Mouse (Mus musculus) neutrophil, adult 5-6 weeks (primary cell): Measurements from ENCODE around the gene Hist1h2bm. TPM values are rescaled to one million over a fixed set of nuclear protein-coding genes. Genes with fewer than 3 reads are reported as not detected.
"Not testable (repeated sequence)": the region's sequence is repeated elsewhere in the genome, so short reads cannot be mapped to it uniquely, and the experiment has no call there.

Source experiments
- ATAC-seq: fragments of 151-379, 151-347 bp; 2 replicates; pipeline ENCODE4 v1.8.0; 2017; ENCODE audit warnings: mild to moderate bottlenecking, moderate TSS enrichment; ENCODE audit not compliant: insufficient number of reproducible peaks, poor library complexity, low FRiP score, severe bottlenecking; ENCODE audit errors: extremely low read depth
- total RNA-seq: library from RNA; stranded (forward); fragments of 200-1000 nt; gene quantifications from 2 replicates; pipeline ENCODE4 v1.2.3, GENCODE M21; 2017

Hist1h2bm gene
- total RNA-seq, 1 experiment from 2014 or later, result 6.6 TPM

DNA sequence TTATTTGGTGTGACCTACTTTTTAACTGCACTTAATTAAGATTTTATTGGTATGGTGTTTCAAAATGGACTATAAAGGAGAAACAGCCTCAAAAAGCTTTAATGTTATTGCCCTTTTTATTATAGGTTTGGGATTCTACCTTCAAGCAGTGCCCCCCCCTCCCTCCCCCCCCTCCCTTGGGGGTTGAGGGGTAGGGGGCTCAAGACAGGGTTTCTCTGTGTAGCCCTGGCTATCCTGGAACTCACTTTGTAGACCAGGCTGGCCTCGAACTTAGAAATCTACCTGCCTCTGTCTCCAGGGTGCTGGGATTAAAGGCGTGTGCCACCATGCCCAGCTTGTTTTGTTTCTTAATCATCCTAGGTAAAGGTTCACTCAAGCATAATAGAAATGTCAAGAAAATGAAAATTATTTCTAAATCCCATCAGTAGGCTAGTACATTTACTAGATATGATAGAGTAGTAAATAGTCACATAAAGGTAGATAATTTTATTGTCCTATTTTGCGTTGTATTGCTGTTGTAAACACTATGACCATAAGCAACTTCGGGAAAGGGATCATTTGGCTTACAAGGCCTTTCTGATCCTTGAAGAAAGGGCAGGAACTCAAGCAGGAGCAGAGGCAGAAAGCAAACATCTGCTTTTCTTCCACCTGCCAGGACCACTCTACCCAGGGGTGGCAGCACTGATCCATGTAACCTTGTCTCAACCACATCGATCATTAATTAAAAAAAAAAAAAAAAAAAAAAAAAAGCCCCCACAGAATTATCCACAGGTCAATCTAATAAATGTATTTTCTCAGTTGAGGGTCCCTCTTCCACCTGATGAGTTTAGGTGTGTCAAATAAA lies 1.4 kb downstream of the Hist1h2bm start:
- no peak for ATAC-seq

DNA sequence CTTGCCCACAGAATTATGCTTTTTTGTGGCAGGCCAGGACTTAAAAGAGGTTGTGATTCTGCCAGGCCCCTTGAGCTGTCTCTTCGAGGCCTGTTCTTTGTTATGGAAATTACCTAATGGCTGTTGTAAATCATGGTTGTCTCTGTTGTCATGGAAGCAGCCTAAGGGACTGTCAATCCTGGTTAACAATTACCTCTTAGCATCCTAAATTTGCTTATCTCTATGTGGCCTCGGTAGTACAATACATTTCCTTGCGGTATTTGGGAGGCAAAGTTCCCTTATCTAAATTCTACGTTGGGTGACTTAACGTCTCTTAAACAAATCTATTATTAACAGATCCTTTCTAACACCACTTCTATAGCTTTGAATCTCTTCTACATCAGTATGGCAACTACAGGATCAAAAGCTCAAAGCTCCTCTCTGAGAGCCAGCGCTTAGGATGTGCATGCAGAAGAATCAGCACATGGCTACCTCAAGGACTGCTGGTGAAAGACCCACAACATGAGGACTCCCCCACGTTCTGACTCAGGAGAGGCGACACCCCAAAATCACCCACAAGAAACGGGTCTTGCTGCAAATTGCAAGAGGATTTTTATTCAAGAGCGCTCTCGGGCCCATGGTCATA lies 6.2 kb downstream of the Hist1h2bm start:
- no peak for ATAC-seq

DNA sequence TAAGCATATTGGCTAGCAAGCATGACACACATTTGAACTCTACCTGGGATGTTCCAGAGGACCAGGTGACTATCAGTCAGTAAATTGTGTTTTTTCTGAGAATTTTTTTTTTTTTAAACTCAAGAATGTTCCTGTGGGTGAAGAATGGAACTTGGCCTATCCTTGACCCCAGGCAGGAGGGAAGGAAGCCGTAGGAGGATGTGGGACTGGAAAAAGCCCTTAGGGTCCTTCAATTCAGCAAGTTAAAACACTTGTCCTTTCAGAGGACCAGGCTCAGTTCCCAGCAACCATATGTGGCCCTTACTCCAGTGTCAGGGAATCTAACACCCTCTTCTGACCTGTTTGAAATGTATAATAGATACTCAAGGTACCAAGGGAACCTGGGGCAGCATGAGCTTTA lies 7.7 kb downstream of the Hist1h2bm start:
- ATAC-seq, result no peak

DNA sequence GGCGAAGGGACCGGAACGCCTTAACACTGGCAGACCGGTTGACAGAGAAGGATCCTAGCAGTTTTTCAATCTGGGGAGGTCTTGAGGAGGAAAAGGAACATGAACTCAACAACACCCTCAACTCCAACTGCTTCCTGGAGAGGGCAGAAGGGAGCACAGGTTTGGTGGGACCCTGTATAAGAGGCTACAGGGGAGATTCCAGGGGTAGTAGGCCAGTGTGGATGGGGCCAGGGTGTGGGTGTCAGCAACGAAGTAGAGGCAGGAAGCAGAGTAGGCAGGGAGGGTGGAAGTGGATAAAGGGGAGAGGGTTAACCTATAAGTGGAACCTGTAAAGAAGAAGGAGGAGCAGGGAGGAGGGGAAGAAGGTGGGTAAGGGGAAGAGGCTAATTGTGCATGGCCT lies 11.6 kb downstream of the Hist1h2bm start:
- no peak for ATAC-seq

DNA sequence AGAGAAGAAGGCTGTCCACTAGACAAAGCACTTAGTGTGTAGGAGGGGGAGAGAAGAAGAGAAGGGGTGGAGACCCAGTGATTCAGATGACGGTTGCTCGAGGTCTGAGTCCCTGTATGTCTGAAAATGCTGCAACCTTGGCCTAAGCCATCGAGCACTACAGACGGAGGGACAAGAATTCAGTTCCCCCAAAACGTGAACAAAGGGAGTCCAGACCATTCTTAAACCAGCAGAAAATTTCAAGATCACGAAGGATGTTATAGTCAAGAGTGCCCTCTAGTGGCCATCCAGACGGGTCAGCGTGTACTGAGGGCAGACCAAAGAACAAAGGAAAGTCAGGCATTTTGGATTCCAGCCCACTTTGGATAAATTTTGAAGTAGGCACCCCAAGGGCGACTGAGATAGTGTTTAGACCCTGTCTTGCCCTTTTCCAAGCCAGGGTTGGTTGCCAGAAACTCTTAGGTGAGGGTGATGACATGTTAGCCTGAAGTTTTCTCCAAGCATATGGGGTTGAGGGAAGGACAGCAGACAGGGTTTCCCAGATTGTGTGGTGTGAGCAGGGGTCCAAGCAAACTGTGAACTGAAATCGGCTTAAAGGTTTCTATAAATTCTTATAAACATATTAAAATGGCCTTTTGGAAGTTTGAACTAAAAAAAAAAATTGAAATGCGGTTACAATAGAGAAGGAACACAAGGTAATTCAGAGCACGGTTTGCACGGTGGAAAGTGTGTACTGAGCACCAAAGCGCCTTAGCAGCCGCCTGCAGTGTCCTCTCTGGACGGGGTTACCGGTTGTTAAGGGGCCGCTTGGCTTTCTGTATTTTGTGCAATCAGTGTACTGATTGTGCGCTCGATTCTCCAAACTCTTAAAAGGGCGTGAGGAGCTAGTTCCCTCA lies 12.4 kb downstream of the Hist1h2bm start:
- peak; percentile 81 for ATAC-seq

DNA sequence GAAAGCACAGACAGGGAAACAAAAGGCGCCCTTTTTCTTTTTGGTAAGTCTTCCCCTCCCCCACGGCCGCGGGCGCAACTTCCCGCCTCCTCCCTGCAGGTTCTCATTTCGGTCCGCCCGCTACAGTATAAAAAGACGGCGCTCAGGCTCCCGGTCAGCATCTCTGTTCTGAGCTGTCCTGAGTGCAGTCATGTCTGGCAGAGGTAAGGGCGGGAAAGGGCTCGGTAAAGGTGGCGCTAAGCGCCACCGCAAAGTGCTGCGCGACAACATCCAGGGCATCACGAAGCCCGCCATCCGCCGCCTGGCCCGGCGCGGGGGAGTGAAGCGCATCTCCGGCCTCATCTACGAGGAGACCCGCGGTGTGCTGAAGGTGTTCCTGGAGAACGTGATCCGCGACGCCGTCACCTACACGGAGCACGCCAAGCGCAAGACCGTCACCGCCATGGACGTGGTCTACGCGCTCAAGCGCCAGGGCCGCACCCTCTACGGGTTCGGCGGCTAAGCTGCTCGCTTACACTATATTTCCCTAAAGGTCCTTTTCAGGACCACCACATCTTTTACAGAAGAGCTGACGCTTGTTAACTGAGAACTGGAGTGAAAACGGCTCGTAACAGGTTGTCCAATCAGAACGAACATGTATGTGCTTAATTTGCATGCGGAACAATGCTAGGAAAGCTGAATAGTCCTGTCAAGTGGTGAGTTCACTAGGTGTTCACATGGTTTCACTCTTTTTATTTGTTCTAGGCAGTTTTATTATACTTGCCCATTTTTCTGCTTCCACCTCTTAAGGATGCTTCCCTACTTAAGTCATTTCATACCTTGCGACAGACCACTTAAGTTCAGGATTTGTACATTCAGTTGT lies 13.3 kb downstream of the Hist1h2bm start, which contains the start of gene Hist1h4j:
TSS of gene Hist1h4j (plus strand) at position 159 of the 862 bp plus-strand sequence.
- ATAC-seq, result peak; percentile 55

DNA sequence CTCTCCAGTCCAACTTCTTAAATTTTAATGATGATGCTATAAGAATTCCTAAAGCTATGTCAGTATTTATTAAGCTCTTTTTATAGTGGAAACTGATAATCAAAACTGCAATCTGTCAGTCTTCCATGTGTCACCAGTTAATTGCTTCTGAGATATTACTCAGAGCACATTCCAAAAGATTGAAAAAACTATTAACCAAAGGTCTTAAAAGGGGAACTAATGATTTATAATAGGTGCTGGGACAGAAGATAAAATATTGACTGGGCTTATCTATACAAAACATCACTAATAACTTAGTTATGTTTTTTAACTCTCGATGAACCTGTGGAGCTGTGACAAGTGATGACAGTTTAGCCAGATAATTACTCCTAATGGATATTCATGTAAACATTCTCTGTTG lies 23.2 kb downstream of the Hist1h2bm start:
- ATAC-seq, result no peak

DNA sequence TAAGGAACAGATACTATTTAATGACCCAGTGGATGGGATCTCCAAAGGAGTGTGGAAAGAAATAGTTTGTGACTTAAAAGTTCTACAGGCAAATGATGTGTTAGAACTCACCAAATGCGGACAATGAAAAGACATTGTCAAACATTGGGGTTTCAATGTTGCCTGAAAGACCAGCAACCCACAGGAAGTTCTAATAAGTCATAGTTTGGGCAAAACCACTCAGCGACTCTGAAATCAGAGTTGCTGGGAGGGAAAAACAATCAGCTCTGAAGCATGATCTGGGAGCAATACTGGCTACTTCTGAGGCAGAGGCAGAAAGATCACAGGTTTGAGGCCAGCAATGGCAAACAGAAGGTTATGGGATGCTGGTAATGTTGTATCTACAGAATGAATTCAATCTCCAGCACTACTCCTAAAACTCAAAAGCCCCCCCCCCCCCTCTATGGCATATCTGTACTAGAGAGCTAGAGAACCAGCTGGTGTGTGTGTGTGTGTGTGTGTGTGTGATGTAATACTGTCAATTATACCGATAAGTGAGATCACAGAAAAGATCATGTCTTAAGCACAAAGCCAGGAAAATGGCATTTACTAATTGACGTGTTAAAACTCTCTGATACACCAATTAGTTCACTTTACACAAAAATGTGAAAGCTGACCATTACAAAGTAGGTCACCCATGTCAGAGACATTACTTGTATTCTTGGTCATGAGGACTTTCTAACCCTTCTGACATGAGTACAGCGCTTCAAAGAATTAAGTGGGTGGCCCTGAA lies 27.7 kb downstream of the Hist1h2bm start:
- ATAC-seq, result no peak

DNA sequence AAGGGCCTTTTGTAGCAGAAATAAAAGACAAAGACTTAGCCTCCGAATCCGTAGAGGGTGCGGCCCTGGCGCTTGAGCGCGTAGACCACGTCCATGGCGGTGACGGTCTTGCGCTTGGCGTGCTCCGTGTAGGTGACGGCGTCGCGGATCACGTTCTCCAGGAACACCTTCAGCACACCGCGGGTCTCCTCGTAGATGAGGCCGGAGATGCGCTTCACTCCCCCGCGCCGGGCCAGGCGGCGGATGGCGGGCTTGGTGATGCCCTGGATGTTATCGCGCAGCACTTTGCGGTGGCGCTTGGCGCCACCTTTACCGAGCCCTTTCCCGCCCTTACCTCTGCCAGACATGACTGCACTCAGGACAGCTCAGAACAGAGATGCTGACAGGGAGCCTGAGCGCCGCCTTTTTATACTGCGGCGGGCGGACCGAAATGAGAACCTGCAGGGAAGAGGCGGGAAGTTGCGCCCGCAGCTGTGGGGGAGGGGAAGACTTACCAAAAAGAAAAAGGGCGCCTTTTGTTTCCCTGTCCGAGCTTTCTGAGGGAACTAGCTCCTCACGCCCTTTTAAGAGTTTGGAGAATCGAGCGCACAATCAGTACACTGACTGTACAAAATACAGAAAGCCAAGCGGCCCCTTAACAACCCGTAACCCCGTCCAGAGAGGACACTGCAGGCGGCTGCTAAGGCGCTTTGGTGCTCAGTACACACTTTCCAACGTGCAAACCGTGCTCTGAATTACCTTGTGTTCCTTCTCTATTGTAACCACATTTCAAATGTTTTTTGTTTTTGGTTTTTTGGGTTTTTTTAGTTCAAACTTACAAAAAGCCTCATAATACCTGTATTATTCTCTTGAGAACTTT lies 28.5 kb downstream of the Hist1h2bm start, which contains the start of gene Hist1h4k:
TSS of gene Hist1h4k (minus strand) at position 347 of the 859 bp plus-strand sequence.
- peak; percentile 56 for ATAC-seq

DNA sequence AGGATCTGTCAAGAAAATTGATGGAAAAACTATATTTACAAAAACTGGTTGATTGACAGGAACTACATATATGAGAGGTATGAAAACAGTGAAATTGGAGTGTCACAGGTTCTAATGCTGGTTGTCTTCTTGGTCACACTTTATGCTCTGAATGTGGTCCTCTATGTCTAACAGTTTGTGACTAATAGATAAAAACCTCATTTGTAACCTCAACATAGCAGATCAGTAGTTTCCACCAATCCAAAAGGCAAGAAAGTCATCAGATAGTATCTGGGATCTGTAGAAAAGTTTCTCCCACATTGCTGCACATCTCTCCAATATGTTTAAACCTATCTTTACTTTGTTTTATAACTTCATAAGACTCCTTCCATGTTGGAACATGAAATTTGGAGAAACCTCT lies 29.6 kb downstream of the Hist1h2bm start:
- ATAC-seq, result no peak

DNA sequence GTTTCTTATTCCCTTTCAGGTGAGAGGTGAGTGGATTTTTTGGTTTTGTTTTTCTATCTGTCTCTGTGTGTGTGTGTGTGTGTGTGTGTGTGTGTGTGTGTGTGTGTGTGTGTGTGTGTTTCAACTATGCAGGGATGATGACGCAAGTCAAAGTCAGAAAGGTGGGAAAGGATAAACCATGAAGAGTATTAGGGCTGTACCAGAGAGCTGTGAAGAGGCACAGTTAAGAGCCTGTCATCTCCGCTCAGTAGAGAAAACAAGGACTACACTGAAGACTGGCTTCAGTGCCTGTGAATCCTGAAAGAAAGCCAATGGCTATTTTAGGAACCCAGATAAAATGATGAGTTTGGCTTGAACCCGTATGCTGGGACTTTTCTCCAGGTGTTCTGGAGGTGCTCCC lies 30.0 kb downstream of the Hist1h2bm start:
- no peak for ATAC-seq

DNA sequence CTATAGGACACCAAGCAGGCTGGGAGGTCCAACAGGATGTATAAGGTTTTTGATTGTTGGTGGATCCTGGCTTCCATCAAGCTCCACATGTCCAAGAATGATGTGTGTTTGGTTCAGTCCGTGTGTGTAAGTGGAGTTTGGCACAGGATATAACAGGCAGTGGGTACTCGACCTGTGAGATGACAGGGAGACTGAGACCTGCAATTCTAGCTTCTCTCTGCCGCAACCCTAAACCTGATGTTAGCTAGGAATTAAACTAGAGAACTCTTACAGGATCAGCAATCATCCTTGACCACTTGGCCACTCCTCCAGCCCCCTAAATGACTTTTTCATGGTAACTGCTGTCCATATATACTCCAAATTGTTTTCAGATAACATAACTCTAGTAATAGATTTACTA lies 30.5 kb downstream of the Hist1h2bm start:
- ATAC-seq, result no peak

DNA sequence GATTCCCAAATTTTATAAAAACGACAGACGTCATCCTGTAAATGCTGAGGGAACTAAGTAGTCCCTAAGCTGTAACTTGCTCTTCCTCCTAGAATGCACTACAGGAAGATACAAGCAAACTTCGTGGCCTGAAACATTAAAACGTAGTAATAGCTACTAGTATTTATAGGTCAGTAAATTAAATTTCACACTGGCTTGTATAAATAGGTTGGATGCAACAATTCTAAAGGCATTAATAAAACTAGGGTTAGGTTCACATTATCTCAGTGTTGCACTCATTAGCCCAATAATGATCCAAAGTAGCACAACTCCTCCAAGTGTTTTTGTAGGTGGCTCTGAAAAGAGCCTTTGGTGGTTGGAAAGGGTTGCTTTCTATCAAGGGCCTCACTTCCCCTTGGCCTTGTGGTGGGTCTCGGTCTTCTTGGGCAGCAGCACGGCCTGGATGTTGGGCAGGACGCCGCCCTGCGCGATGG lies 31.2 kb downstream of the Hist1h2bm start:
- no peak for ATAC-seq

DNA sequence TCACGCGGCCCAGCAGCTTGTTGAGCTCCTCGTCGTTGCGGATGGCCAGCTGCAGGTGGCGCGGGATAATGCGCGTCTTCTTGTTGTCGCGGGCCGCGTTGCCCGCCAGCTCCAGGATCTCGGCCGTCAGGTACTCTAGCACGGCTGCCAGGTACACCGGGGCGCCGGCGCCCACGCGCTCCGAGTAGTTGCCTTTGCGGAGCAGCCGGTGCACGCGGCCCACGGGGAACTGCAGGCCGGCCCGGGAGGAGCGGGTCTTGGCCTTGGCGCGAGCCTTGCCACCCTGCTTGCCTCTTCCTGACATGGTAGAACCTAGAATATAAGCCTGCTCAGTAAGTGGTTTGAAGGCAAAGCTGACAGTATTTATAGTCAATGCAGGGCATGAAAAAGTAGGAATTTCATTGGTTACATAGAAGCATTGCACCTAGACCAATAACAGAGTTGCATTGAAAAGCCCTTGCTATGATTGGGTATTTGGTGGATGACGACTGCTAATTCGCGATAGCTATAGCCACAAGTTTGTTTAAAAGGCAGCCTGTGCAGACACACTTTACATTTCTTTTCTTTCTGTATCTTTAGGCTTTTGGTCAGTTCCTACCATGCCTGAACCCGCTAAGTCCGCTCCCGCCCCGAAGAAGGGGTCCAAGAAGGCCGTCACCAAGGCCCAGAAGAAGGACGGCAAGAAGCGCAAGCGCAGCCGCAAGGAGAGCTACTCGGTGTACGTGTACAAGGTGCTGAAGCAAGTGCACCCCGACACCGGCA lies 31.9 kb downstream of the Hist1h2bm start, which contains the start of the genes Hist1h2ak and Hist1h2bn:
TSS of gene Hist1h2ak (minus strand) at position 304 of the 762 bp plus-strand sequence.
TSS of gene Hist1h2bn (plus strand) at position 600 of the 762 bp plus-strand sequence.
- peak; percentile 95 for ATAC-seq

DNA sequence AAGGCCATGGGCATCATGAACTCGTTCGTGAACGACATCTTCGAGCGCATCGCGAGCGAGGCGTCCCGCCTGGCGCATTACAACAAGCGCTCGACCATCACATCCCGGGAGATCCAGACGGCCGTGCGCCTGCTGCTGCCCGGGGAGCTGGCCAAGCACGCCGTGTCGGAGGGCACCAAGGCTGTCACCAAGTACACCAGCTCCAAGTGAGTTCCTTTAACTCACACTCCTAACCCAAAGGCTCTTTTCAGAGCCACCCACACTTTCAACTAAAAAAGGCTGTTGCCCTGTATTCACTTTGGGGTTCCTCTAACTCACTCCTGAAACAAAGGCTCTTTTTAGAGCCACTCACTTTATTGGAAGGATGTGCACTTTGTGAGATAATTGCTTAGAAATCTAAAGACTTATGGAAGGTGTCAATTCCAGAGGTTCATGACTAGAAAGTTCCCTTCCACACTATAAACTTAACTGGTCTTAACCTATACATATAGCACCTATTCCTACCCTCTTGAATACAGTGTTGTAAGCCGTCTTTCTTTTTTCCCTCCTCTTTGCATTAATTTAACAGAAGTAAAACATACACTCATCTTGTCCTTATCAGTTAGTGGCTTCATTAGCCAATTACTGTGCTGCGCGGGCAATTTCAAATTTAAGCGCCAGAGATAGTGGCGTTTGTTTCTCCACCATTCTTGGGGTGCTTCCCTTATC lies 32.6 kb downstream of the Hist1h2bm start:
- not testable (repeated sequence) for ATAC-seq
